Mouse (Mus musculus): ENCODE results near the gene Mgat4d.

GRCm38 (mm10) chr8:83426104-83426759, 78.0 kb downstream of the Mgat4d start:
- no peak for TF ChIP-seq CTCF (IDR thresholded peaks at IDR 0.05; ENCODE audit: low read depth, low read length)
- no peak for TF ChIP-seq POLR2A (IDR thresholded peaks at IDR 0.05; ENCODE audit: borderline replicate concordance, low read depth, low read length)
